Mouse (Mus musculus): ENCODE data around the gene Kmt2e. TPM values are rescaled to one million over a fixed set of nuclear protein-coding genes. Genes with fewer than 3 reads are reported as not detected.

The Kmt2e gene
- 51.9 and 54.8 TPM in 2 replicates for polyA plus RNA-seq (2015; fragmentation: Nextera tagmentation; extraction: Ambion mirVana)

DNA sequence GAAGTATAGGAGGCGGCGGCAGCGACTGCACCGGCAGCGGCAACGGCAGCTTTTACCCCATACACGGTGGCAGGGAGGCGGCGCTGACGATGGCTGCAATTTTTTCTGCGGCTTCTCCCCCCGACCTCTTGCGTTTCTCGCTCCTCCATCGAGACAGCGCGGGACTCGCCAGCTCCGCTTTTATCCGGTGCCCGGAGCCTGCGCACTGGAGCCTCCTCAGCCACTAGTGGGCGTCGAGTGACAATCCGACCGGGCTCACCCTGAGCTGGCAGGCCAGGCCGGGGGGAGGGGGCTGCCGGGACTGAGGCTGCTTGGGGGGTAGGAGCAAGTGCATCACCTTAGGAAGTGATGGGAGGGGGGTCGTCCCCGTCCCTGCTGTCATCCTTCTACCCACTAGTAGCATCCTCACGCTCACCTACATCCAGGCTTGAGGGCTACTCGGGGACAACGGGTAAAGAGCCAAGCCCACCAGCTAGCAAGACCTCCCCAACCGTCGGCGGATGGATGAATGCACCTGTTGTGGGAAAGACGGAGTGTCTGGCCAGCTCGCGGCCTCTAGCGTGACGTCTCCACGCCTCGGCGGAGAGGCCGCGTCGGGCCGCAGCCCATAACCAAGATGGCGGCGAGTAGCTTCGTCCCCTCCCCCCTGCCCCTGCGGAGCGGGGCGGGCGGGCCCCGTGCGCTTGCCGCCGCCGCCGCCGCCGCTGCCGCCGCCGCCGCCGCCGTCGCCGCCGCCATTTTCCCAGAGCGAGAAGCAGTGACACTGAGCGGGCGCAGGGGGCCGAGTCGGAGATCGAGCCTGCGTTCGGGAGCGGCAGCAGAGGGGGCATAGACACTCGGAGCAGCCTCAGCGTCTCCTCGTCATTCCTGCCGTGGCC is at the start of gene Kmt2e:
Kmt2e (plus strand) TSS at position 722 of the 878 bp plus-strand sequence.
- under 1% methylated on average over 62 of the region's 85 CpGs for WGBS
- Histone ChIP-seq H3K27ac (replicated peaks) (peak within 1 kb of the TSS; percentile 100), H3K27me3 (ENCODE audit: control insufficient read depth, insufficient read depth, low read length) (no peaks in the 10 kb centered on the region), H3K4me2 (replicated peaks; ENCODE audit: low read depth) (peak within 1 kb of the TSS; percentile 76), H3K9me3 (ENCODE audit: control insufficient read depth, low read length) (no peaks in the 10 kb centered on the region), H3K36me3 (ENCODE audit: control insufficient read depth, insufficient read depth, low read length) (no peaks in the 10 kb centered on the region), H3K4me3 (ENCODE audit: low read depth, low read length) (peak within 1 kb of the TSS; percentile 99), H3K9ac (ENCODE audit: low read length) (peak within 1 kb of the TSS; percentile 100), H3K4me1 (replicated peaks; ENCODE audit: control insufficient read depth, insufficient read depth) (no peaks in the 10 kb centered on the region; the same call in 1 of the 2 replicates)
- DNase-seq (ENCODE audit: low spot score) = peak; percentile 93
- TF ChIP-seq EP300 (optimal IDR thresholded peaks at IDR 0.05) (peak; percentile 66), CTCF (IDR thresholded peaks at IDR 0.05; ENCODE audit: low read depth) (peak; percentile 73)
- peak; percentile 80 for ATAC-seq (ENCODE audit: low FRiP score, low TSS enrichment)

DNA sequence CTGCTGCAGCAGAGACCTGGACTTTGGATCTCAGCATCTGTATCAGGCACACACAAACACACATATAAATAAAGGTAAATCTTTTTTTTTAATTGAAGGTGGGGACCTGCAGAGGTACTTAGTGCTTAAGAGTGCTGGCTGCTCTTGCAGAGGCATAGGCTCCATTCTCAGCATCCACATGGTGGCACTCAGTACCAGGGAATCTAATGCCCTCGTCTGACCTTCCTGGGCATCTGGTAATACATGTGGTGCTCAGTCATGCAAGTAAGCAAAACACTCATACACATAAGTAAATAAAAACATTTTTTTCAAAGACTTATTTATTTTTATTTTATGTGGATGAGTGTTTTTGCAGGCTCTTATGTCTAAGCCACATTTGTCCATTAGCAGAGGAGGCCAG is 49.1 kb upstream of the Kmt2e start:
- Histone ChIP-seq H3K9ac (ENCODE audit: low read length) (no peak overlapping the region), H3K27ac (replicated peaks) (no peak overlapping the region), H3K4me1 (replicated peaks; ENCODE audit: control insufficient read depth, insufficient read depth) (peaks cover 2% of the 10 kb centered on the region; the same call in 1 of the 2 replicates), H3K36me3 (ENCODE audit: control insufficient read depth, insufficient read depth, low read length) (no peaks in the 10 kb centered on the region), H3K4me3 (ENCODE audit: low read depth, low read length) (no peak overlapping the region), H3K27me3 (ENCODE audit: control insufficient read depth, insufficient read depth, low read length) (no peaks in the 10 kb centered on the region), H3K9me3 (ENCODE audit: control insufficient read depth, low read length) (no peaks in the 10 kb centered on the region), H3K4me2 (replicated peaks; ENCODE audit: low read depth) (no peak overlapping the region)
- WGBS = 73% methylated on average over 1 of the region's 1 CpGs
- TF ChIP-seq EP300 (optimal IDR thresholded peaks at IDR 0.05) (no peak), CTCF (IDR thresholded peaks at IDR 0.05; ENCODE audit: low read depth) (peak; percentile 65)
- DNase-seq (ENCODE audit: low spot score) (no peak), ATAC-seq (ENCODE audit: low FRiP score, low TSS enrichment) (no peak)

DNA sequence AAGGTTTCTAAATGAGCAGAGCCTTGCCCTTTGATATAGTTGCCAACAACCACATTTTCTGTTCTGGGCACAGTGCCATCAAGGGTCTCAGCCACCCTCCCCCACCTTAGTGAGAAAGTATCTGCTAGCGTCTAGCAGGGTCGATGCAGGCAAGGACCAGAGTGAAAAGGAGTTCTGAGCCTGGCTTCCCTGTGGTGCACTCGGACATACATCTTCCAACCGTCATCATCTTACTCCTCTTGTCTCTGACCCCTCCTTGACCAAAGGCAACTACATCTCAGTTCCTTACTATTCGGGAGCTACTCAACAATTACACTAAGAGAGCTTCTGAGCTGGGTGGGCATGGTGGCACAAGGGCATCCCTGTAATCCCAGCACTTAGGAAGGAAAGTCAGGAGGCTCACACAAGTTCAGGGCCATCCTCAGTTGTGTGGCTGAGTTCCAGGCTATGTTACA is 48.5 kb upstream of the Kmt2e start:
- 53% methylated on average over 5 of the region's 5 CpGs for WGBS
- H3K9me3 ChIP-seq (ENCODE audit: control insufficient read depth, low read length) = no peaks in the 10 kb centered on the region
- no peak for ATAC-seq (ENCODE audit: low FRiP score, low TSS enrichment)
- DNase-seq (ENCODE audit: low spot score) = no peak
- H3K36me3 ChIP-seq (ENCODE audit: control insufficient read depth, insufficient read depth, low read length) = no peaks in the 10 kb centered on the region
- TF ChIP-seq EP300 (optimal IDR thresholded peaks at IDR 0.05) (no peak), CTCF (IDR thresholded peaks at IDR 0.05; ENCODE audit: low read depth) (no peak)
- H3K9ac ChIP-seq (ENCODE audit: low read length) = no peak overlapping the region
- no peak overlapping the region for H3K4me2 ChIP-seq (replicated peaks; ENCODE audit: low read depth)
- H3K27me3 ChIP-seq (ENCODE audit: control insufficient read depth, insufficient read depth, low read length) = no peaks in the 10 kb centered on the region
- H3K4me3 ChIP-seq (ENCODE audit: low read depth, low read length) = no peak overlapping the region
- H3K4me1 ChIP-seq (replicated peaks; ENCODE audit: control insufficient read depth, insufficient read depth) = peaks cover 2% of the 10 kb centered on the region; the same call in 1 of the 2 replicates
- peak overlapping the region; percentile 24; the same call in 1 of the 2 replicates for H3K27ac ChIP-seq (replicated peaks)

DNA sequence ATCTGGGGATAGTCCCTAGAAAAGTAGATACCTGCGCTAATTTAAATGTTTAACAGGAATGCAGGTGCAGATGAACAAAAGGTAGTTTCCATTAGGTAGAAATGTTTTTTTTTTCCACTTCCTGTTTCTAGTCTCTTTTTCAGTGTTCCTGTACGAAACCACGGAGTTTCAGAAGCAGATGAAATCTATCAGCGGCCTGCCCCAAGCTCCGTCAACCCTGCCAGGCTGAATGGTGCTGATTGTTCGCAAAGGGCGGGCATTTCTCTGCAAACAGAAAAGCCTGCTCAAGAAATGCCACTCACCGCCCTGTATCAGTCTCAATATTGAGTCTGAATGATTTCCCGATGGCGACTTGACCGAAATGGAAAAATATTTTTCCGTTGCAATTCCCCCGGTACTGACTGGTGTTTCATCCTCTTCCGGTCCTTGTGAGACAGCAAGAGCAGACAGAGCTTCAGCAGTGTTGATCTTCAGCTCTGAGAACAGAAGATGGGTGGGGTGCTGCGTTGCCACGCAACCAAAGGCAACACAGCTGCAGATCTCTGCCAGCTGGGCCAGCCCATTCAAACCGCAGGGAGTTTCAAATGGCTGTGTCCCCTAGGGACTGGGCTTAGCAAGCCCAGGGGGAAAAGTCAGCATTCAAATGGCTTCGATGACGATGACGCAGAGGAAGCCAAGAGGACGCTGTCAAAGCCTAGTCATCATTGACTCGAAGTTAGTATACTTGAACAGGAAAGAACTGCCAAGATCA is 47.5 kb upstream of the Kmt2e start:
- WGBS = under 1% methylated on average over 22 of the region's 22 CpGs
- no peaks in the 10 kb centered on the region for H3K36me3 ChIP-seq (ENCODE audit: control insufficient read depth, insufficient read depth, low read length)
- H3K9me3 ChIP-seq (ENCODE audit: control insufficient read depth, low read length) = no peaks in the 10 kb centered on the region
- H3K27me3 ChIP-seq (ENCODE audit: control insufficient read depth, insufficient read depth, low read length) = no peaks in the 10 kb centered on the region
- H3K4me3 ChIP-seq (ENCODE audit: low read depth, low read length) = peak overlapping the region; percentile 45
- peaks cover 2% of the 10 kb centered on the region; the same call in 1 of the 2 replicates for H3K4me1 ChIP-seq (replicated peaks; ENCODE audit: control insufficient read depth, insufficient read depth)
- peak overlapping the region; percentile 65 for H3K4me2 ChIP-seq (replicated peaks; ENCODE audit: low read depth)
- TF ChIP-seq EP300 (optimal IDR thresholded peaks at IDR 0.05) (no peak), CTCF (IDR thresholded peaks at IDR 0.05; ENCODE audit: low read depth) (peak; percentile 14; the same call in 1 of the 2 replicates)
- peak overlapping the region; percentile 59 for H3K9ac ChIP-seq (ENCODE audit: low read length)
- peak; percentile 98 for ATAC-seq (ENCODE audit: low FRiP score, low TSS enrichment)
- peak overlapping the region; percentile 90 for H3K27ac ChIP-seq (replicated peaks)
- DNase-seq (ENCODE audit: low spot score) = peak; percentile 90

DNA sequence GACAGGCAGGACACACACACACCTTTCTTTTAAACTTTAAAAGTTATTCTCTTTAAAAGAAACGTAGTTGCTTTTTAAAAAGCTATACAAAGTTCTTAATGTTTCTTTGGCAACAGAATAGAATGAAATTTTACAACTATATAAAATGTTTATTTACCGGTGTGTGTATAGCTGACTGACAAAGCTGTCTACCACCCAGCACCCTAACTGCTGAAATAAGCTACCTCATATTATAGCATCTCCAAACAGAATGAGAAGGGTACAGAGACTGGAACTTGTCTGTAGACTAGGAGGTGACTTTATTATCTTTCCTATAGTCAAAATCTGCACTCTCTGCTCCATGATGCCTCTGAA is 47.0 kb upstream of the Kmt2e start:
- H3K9ac ChIP-seq (ENCODE audit: low read length) = no peak overlapping the region
- 35% methylated on average over 2 of the region's 2 CpGs for WGBS
- no peaks in the 10 kb centered on the region for H3K36me3 ChIP-seq (ENCODE audit: control insufficient read depth, insufficient read depth, low read length)
- no peak for ATAC-seq (ENCODE audit: low FRiP score, low TSS enrichment)
- no peaks in the 10 kb centered on the region for H3K9me3 ChIP-seq (ENCODE audit: control insufficient read depth, low read length)
- H3K27ac ChIP-seq (replicated peaks) = peak overlapping the region; percentile 45
- no peaks in the 10 kb centered on the region for H3K27me3 ChIP-seq (ENCODE audit: control insufficient read depth, insufficient read depth, low read length)
- peak overlapping the region; percentile 65 for H3K4me2 ChIP-seq (replicated peaks; ENCODE audit: low read depth)
- peaks cover 2% of the 10 kb centered on the region; the same call in 1 of the 2 replicates for H3K4me1 ChIP-seq (replicated peaks; ENCODE audit: control insufficient read depth, insufficient read depth)
- no peak for DNase-seq (ENCODE audit: low spot score)
- no peak for TF ChIP-seq CTCF (IDR thresholded peaks at IDR 0.05; ENCODE audit: low read depth)
- H3K4me3 ChIP-seq (ENCODE audit: low read depth, low read length) = no peak overlapping the region
